Mouse (Mus musculus): Measurements from ENCODE around the gene Arf3.
A peak's percentile ranks its signal among the peaks of the same experiment; 100 is the strongest.
"Not testable (repeated sequence)": the region's sequence is repeated elsewhere in the genome, so short reads cannot be mapped to it uniquely, and the experiment has no call there.

Arf3 gene

GRCm38 (mm10) chr15:98754125-98754524 lies 8.9 kb downstream of the Arf3 start:
- no peak for DNase-seq (ENCODE audit: low read depth, low spot score)

- no peak for DNase-seq (ENCODE audit: low read depth, low spot score)
Observed at GRCm38 (mm10) chr15:98753021-98753423, 10.0 kb downstream of the Arf3 start.

- no peak for DNase-seq (ENCODE audit: low read depth, low spot score)
Observed at GRCm38 (mm10) chr15:98749093-98749492, 13.9 kb downstream of the Arf3 start.

DNA sequence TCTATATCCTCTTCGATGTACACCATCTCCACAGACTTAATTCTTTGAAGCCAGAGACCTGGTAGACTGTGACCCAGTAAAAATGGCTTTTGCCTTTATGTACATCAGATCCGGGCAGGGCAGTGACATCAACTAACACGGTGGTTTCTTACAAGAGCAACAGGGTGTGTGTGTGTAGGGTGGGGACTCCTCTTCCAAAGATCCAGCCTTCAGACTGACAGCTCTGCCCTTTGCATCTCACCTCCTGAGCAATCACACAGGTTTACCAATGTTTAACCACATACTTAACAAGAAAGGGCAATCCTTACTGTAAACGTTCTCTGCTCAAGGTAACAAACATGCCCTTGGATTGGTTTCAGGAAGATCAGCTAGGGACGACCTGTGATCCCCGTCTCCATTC lies 15.7 kb downstream of the Arf3 start:
- no peak for DNase-seq (ENCODE audit: low read depth, low spot score)

GRCm38 (mm10) chr15:98746344-98746965 lies 16.6 kb downstream of the Arf3 start:
- no peak for DNase-seq (ENCODE audit: low read depth, low spot score)

DNA sequence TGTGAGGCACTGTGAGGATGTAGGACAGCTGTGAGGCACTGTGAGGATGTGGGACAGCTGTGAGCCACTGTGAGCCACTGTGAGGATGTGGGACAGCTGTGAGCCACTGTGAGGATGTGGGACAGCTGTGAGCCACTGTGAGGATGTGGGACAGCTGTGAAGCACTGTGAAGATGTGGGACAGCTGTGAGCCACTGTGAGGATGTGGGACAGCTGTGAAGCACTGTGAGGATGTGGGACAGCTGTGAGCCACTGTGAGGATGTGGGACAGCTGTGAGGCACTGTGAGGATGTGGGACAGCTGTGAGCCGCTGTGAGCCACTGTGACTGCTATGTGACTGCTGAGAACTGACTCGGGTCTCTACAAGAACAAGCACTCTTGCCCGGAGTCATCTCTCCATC lies 19.2 kb downstream of the Arf3 start:
- DNase-seq (ENCODE audit: low read depth, low spot score): not testable (repeated sequence)

DNA sequence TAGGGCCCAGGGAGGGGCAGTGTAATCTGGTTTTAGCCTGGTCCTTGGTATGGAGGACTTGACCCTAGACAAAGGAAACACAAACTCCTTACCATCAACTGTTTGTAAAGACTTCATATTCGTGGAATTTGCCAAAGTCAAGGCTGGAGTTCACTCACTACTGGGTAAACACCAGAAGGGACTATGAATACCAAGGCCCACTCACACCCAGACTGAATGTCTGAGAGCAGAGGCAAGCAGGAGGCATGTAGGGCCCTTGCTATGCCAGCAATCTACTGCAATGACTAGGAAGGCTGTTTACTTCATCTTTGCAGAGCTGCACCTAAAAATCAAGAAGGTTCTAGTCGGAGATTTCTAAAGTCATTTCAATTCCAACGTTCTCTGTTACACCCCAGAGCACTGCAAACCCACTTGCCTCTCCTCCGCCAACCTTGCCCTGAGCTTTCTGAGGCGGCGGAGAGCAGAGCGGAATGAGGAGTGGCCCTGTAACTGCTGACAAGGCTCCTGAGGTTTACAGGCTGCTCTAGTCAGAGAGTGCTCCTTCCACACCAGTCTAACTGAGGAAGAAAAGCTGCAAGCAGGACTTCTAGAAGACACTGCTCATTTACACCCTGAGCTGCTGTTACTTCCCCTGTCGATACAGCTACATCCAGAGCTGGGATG lies 20.1 kb downstream of the Arf3 start:
- no peak for DNase-seq (ENCODE audit: low read depth, low spot score)

DNA sequence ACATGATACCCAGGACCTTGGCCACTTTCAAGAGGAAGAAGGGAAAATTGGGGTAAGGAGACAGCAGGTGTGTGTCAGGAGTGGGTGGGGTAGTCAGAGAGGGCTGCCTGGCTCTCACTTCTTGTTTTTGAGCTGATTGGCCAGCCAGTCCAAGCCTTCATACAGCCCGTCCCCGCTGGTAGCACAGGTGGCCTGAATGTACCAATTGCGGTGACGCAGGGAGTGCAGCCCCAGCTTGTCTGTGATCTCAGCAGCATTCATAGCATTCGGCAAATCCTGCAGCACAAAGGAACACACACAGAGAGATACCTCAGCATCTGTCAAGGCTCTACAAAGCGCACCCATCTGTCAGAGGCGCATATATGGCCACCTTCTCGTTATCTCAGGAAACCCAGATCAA lies 22.8 kb downstream of the Arf3 start:
- no peak for DNase-seq (ENCODE audit: low read depth, low spot score)

- DNase-seq (ENCODE audit: low read depth, low spot score): no peak
Observed at GRCm38 (mm10) chr15:98738796-98739195, 24.2 kb downstream of the Arf3 start.

GRCm38 (mm10) chr15:98737881-98738280 lies 25.1 kb downstream of the Arf3 start:
- DNase-seq (ENCODE audit: low read depth, low spot score): no peak

DNA sequence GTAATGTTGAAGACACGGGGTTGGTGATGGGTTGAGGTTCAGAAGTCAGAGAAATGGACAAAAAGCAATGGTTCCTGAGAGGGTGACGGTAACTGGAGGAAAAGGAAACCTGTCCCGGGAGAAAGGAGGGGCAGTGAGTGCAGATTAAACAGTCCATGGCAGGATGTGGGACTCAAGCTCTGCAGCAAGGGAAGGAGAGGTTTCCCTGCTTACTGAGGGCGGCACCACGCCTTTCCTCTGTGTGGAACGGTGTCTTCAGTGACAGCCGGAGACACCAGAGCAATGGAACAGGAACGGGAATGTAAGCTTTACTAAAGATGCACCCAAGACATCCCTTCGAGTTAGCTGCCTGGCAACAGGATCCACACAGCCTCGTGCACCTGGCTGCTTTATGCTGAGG lies 26.5 kb downstream of the Arf3 start:
- no peak for DNase-seq (ENCODE audit: low read depth, low spot score)

GRCm38 (mm10) chr15:98733976-98734566 lies 28.9 kb downstream of the Arf3 start:
- DNase-seq (ENCODE audit: low read depth, low spot score): no peak

- no peak for DNase-seq (ENCODE audit: low read depth, low spot score)
Observed at GRCm38 (mm10) chr15:98733370-98733769, 29.6 kb downstream of the Arf3 start.

DNA sequence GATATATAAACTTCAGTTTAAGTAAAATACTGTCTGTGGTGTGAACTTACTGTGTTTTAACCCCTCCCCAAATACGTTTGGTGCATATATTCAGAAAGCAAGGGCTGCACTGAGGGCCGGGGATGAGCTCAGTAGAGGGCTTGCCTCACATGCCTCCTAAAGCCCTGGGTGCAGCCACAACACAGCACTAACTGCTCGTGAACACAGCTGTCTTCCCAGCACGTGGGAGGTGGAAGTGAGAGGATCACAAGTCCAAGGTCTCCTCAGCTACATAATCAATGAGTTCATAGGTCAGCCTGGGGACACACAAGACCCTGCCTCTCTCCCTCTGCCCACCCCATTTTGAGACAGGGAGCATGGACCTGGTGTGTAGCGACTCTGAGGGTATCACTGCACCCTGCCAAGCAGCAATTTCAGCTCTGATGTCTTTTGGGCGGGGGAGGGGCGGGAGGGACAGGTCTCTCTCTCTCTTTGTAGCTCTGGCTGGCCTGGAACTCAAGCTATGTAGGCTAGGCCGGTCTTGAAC lies 30.9 kb downstream of the Arf3 start:
- DNase-seq (ENCODE audit: low read depth, low spot score): no peak

DNA sequence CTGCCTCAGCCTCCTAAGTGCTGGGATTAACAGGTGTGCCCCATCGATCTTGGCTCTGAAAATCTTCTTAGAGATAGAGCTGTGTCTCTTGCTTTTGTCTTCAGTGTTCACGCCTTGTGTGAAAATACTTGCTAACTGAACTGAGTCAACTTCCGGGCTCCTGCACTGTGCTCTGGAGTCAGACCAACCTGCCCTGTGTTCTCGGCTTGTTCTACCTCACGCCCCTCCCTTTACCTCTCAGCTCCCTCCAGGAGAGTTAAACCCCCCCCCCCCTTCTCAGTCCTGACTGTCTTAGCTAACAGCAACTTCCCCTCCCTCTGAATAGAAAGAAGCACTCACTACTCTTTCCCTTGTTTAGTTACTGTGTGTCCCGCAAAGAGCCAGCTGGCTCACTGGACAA lies 32.2 kb downstream of the Arf3 start:
- no peak for DNase-seq (ENCODE audit: low read depth, low spot score)

GRCm38 (mm10) chr15:98729791-98730545 lies 33.0 kb downstream of the Arf3 start:
- no peak for DNase-seq (ENCODE audit: low read depth, low spot score)

GRCm38 (mm10) chr15:98728366-98728765 lies 34.6 kb downstream of the Arf3 start:
- DNase-seq (ENCODE audit: low read depth, low spot score): no peak

DNA sequence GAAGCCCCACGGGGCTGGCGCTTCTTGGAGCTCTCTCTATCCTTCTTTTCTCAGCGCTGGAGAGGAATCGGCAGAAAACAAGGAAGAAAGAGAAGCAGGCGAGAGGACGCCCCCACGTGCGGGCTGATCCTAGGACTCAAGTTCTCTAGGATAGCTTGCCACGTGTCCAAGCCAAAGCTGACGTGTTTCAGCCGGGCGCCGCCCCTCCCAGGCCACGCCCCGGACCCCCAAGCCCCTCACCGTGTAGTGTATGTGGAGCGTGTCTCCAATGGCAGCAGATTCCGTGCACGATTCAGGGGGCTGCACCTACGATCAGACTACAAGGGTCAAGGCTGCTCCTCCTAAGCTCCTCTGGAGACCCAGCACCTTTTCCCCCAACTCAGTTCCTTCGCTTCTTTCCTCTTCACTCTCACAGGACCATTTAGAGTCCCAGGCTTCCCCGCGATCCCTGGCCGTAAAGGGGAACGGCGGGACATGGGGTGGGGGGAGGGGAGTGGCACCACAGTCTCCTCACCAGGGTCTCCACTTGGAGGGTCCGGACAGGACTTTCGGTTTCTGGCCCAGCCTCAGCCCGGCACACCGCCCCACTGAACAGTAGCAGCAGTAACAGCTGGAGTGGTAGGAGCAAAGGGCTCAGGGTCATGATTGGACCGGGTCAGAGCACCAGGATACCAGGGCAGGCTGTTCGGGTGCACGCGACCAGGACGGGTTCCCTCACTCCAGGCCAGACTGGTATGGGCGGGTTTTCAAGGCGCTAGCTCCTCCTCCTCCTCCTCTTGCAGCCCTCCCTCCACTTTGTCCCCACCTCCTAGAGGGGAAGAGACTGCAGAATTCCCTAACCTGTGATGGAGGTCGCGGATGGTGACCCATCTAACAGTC lies 35.3 kb downstream of the Arf3 start, which contains the start of gene Fkbp11:
Gene Fkbp11, minus strand, starts transcription at position 756 of the 879 bp plus-strand sequence.
- peak; percentile 25 for DNase-seq (ENCODE audit: low read depth, low spot score)

GRCm38 (mm10) chr15:98726746-98727145 lies 36.3 kb downstream of the Arf3 start:
- DNase-seq (ENCODE audit: low read depth, low spot score): no peak

- DNase-seq (ENCODE audit: low read depth, low spot score): no peak
Observed at GRCm38 (mm10) chr15:98726079-98726478, 36.9 kb downstream of the Arf3 start.

GRCm38 (mm10) chr15:98724441-98724840 lies 38.6 kb downstream of the Arf3 start:
- DNase-seq (ENCODE audit: low read depth, low spot score): no peak

Data from skeletal muscle tissue, adult 2 months (tissue).